Mouse (Mus musculus) ES-E14 (cell line): Measurements from ENCODE around the gene Aldh1a1.

Experiments used
- CHD2 ChIP-seq: IDR thresholded peaks from 2 replicates; pipeline ENCODE4 v1.6.1; 2014; ENCODE audit warnings: mild to moderate bottlenecking, low read depth, low read length, inconsistent platforms
- HCFC1 ChIP-seq: IDR thresholded peaks from 2 replicates; pipeline ENCODE4 v1.6.1; 2012; ENCODE audit warnings: low read length, inconsistent platforms, borderline replicate concordance; ENCODE audit not compliant: insufficient read depth

GRCm38 (mm10) chr19:20566294-20566693, 73.8 kb downstream of the Aldh1a1 start:
- TF ChIP-seq HCFC1 (no peak), CHD2 (no peak)
